Mouse (Mus musculus) cerebellum, adult (tissue): Measurements from ENCODE around the gene Ralgds.
"Not testable (repeated sequence)": the region's sequence is repeated elsewhere in the genome, so short reads cannot be mapped to it uniquely, and the experiment has no call there.

Experiments used
- ATAC-seq: cut with Nextera tagmentation; 2 replicates; pipeline ENCODE4 v1.9.2; 2017; ENCODE audit warnings: mild to moderate bottlenecking, moderate library complexity, mixed read lengths; ENCODE audit not compliant: insufficient number of reproducible peaks, low FRiP score, low TSS enrichment

Ralgds gene

DNA sequence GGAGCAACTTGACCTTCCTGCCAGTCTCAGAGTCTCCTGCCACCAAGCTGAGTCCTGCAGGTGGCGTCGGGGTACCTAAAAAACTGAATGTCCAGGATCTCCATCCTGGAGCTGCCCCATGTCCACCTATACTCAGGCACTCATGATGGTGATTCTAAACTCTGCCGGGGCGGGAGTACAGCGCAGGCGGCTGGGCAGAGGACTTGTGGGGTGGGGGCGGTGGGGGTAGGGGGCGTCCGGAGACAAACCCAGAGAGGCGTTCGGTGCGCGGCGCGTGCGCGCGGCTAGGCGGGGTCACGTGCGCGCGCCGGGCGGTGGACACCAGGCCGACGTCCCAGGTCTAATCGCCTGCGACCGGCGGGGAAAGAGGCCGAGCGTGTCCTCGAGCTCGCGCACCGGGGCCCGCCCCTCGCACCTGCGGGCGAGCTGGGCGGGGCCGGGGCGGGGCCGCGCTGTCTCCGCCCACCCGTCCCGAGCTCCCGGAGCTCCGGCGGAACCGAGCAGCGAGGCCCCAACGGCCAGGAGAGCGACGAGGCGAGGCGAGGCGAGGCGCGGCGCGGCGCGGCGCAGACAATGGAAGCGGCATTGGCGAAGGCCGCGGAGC is at the start of gene Ralgds:
TSS of gene Ralgds (plus strand) at position 328 of the 604 bp plus-strand sequence.
- peak; percentile 57 for ATAC-seq

DNA sequence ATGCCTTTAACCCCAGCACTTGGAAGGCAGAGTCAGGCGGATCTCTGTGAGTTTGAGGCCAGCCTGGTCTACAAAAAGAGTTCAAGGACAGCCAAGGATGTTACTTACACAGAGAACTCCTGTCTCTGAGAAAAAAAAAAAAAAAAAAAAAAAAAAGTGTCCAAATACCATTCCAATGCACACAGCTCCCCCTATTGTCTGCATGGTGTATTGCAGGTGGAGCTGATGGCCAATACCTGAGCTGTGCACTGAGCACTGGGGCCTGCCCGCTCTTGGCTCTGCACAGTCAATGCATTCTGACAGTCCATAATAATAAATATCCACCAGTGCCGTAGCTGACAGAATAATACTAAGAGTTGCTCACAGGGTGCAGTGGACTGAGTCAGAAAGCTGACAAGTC is 49.0 kb upstream of the Ralgds start:
- ATAC-seq = no peak

DNA sequence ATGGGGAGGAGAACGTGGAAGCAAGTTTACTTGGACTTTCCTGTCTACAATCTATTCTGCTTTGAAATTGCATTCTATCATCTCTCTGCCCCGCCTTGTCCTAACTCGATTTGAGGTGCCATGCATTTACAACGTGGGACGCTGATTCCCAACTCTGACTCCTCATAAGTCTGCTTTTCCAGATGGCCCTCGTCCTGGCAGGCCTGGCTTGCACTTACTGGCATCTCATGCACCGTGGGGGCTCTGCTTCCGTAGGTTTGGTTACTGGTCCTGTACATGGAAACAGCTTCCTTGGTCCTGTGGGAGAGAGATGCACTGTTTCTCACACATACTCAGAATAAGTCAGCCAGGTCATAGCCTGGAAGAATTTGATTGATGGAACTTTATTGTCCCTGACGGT is 48.0 kb upstream of the Ralgds start:
- no peak for ATAC-seq

DNA sequence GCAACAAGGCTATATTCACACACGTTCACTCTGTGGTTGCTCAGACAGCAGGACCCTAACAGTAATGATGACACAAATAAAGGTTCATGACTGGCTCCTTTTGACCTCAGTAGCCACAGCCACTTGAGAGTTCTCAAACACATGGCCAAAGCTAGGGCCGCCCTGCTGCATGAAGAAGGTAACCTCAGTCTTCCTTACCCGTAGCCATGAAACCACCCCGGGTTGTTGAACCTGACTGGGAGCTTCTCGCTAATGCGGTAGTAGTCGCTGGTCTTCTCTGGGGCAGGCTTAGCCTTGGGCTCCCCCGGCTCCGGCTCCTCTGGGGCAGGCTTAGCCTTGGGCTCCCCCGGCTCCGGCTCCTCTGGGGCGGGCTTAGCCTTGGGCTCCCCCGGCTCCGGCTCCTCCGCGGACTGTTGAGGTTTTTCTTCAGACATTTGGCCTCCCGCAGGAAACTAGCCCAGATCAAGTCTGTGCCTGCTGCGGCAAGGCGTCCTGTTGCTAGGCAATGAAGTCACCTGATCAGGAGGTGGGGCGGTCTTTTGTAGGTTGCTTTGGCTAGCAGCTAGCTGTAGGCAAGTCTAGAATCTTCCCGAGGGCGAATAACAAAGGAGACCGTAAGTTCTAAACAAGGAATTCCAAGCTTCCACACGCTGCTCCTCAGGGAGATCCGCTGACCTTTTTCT is 46.9 kb upstream of the Ralgds start, which contains the start of gene 1700007K13Rik:
TSS of gene 1700007K13Rik (minus strand) at position 497 of the 683 bp plus-strand sequence.
- ATAC-seq = peak; percentile 73

DNA sequence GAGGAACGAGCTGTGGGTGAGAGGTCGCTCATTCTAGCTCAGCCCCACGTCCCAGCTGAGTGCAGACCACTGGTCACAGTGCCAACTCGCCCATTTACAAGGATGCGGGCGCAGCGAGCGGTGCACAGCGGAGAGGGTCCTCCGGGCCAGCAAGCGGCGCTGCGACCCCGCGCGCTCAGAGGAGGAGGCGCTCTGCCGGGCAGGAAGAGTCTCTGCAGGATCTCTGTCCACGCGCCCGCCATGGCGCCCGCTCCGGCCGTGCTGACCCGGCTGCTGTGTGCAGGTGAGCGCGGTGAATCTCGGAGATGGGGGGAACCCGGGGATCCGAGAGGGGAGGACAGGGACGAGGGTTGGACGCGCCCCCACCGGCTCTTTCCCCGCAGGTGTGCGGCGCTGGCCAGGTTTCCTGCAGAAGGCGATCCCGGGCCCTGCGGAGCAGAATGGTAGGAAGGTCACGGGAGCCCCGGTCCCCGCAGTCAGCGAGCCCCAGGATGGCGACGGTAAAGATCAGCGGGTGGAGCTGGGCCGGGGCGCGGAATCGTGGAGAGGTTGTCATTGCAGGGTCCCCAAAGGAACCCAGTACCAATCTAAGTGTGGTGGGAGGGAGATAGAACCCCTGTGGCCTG is 45.0 kb upstream of the Ralgds start, which contains the start of gene Mrps2:
TSS of gene Mrps2 (plus strand) at position 207 of the 626 bp plus-strand sequence.
- peak; percentile 82; the same call in 1 of the 2 replicates for ATAC-seq

DNA sequence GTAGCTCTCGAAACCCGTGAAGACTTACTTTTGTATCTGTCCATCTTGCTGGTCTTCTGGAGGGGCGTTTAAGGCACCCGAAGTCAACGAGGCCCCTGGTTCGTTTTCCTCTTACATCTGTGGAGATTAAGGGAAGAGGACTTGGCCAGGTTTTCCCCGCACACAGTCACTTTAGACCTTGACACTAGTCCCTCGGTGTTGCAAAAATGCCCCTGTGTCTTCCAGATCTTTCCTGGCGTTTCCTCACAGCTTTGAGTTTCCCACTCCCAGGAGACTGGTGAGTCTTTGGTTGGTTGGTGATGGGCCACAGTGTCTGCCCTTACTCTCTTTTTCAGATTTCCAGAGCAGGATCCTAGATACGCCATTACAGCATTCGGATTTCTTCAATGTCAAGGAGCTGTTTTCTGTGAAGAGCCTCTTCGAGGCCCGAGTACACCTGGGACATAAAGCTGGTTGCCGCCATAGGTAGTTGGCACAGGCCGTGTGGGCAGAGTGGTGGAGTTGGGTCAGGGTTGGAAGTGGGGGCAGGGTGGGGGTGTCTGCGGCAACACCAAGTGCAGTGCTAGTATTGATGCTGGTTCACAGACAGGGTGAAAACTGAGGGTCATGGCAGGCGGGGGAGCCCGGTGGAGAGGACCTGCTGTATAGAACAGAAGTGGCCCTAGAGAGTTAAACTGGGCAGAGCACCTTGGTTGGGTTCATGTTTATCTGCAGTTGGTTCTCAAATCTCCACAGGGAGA is 44.3 kb upstream of the Ralgds start:
- ATAC-seq = no peak

DNA sequence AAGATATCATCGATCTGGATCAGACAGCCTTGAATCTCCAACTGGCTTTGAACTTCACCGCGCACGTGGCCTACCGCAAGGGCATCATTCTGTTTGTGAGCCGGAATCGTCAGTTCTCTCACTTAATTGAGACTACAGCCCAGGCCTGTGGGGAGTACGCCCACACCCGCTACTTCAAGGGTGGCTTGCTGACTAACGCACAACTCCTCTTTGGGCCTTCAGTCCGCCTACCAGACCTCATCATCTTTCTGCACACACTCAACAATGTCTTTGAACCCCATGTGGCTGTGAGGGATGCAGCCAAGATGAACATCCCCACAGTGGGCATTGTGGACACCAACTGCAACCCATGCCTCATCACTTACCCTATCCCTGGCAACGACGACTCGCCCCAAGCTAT is 43.5 kb upstream of the Ralgds start:
- no peak for ATAC-seq

DNA sequence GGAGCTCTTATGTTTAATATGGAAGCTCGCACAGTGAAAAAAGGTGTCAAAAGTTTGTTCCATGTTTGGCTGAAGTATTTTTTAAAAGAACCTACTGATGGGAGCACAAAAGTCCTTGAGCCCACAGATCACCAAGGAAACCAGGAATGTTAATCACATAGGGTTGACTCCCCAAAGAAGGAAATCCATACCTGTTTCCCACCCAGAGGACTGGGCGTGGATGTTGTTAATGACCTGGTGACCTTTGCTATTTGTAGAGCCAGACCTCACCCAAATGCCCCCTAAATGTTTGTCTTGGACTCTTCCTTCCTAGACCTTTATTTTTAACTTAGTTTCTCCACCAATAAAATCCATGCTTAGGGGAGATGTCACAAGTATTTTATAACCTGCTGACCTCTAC is 42.3 kb upstream of the Ralgds start:
- ATAC-seq = no peak

DNA sequence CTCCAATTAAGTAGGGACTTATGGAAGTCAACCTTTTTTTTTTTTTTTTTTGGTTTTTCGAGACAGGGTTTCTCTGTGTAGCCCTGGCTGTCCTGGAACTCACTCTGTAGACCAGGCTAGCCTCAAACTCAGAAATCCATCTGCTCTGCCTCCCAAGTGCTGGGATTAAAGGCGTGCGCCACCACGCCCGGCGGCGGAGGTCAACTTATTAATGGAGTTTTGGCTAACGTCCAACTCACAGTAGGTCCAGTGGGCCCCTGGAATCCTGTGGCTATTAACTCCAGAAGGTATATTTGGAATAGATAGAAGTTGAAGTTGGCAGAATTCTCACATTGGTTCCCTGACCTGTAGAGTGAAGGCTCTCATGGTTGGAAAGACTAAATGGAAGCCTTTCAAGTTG is 40.9 kb upstream of the Ralgds start:
- not testable (repeated sequence) for ATAC-seq

DNA sequence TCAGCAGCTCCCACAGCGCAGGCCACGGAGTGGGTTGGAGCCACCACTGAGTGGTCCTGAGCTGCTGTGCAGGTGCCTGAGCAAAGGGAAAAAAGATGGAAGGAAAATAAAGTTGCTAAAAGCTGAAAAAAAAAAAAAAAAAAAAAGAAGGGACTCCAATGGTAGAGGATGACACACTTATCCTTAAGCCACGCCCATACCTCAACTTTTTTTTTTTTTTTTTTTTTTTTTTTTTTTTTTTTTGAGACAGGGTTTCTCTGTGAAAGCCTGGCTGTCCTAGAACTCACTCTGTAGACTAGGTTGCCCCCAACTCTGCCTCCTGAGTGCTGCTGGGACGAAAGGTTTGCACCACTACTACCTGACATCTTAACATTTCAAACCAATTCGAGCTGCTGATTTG is 34.9 kb upstream of the Ralgds start:
- not testable (repeated sequence) for ATAC-seq

DNA sequence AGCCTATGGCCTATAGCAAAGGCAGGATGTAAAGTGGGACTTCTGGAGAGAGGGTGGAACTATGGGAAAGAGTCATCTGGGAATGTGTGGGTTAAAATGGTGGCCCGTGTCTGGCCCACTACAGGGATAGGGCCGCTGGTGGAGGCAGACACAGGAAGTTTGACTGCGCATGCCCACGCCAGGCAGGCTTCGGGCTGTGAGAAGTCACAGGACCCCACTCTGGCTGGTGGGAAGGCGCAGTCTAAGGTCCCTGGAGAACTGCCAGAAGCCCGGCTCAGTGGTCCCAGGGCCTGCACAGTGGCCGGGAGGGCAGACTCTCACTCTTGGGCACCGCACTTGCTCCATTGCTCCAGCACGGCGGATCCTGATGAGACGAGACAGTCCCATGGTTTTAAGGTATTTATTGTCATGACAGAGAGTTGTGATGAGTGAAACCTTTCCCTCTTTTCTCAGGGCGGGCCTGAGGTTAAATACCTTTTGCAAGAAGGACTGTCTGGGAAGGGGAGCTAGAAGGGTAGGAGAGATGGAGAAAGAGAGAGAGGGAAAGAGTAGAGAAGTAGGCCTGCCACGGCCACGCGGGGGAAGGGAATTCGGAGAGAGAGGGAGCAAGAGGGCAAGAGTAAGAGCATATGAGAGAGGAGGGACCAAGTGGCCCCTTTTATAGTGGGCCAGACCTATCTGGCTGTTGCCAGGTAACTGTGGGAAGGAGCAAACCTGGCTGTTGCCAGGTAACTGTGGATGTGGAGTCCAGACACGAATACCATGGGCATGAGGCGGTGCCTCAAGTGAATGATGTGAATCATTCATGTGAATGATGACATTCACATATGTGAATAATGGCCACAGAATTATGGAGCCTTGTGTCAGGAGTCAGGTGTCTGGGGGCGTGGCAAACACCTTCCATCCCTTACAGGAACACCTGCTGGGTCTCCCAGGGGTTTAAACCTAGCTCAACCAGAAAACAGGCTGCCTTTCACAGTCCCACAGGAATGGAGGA is 33.4 kb upstream of the Ralgds start:
- ATAC-seq = no peak

DNA sequence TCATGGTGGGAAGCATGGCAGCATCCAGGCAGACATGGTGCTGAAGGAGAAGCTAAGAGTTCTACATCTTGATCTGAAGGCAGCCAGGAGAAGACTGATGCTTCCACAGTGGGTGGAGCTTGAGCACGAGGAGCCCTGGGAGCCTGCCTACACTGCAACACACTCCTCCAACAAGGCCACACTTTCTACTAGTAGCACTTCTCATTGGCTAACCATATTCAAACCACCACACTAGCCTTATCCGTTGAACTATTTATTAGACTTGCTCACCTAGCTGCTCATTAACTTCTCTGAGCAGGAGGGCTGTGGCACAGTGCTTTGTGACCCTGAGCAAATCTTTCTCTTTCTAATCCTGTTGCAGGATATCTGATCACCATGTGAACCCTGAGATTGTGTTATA is 29.1 kb upstream of the Ralgds start:
- no peak for ATAC-seq

DNA sequence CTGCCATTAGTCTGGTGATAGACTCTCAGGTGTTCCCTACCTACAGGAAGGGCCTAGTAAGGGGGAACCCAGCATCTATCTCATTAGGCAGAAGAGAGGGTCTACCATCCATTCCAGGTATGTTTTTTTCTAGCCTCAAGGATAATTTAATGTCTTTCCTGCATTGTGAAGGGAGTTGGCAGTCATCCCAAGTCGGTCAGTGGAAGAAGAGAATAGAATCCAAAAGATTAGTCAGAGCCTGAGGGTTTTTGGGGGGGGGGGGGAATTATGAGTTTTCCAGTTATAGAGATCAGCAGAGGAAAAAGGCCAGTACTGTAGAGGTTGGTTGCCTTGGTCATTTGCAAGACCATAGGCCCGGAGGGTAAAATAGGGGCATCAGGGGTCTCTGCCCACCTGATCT is 18.4 kb upstream of the Ralgds start:
- ATAC-seq = no peak

DNA sequence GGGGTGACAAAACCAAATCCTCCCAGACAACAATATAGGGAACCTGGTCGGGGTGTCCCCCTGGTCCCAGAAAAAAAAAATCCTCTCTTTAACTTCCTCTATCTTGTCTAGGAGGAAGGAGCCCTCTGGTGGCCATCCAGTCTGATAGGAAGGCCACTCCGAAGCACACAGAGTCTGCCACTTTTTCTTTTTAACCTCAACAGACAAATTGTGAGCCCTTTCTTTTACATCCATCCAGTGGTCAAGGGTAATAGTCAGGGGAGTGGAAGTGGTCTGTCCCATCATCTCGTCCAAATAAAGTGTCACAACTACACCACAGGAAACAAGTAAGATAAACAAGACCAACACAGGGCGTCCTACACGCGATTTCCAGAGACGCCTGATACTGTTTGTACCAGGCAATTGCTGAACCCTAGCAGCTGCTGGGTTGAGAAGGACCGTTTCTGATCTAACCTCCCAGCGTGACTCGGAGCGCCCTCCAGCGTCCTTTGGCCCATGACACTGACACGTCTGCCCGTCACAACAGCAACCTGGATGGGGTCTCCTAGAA is 17.6 kb upstream of the Ralgds start:
- no peak for ATAC-seq

DNA sequence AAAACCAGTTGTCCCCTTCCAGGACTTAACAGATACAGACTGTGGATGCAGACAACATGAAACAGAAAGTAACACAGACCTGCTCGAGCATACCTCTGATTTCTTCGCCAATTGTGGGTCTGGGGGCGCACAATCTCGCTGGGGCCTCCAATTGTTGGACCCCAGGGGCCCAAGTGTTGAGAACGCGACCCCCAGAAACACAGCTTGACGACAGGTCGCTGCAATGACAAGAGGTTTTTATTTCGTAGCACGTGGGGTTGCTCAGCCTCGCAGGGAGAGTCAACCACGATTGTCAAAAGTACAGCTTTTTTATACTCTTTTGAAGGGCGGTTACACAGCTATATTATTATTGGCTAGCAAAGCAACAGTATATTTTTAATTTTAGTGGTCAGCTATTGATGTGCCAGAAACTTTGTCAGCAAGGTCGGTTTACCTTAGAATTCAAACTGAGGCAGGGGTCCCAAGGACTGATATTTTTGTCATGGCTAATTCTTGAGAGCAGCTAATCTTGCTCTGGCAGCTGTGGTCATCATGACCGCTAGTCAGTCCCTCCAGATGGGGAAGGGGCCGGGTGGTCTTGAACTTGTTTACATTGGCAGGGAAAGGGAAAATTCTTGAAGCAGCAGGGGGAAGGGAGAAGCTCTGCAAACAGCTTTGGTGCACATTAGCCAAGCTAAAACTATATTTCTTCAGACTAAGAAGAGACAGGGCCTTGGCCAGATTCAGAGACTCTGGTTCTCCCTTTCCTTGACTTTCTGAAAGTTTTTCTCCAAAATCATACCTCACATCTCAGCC is 16.9 kb upstream of the Ralgds start:
- ATAC-seq = no peak

DNA sequence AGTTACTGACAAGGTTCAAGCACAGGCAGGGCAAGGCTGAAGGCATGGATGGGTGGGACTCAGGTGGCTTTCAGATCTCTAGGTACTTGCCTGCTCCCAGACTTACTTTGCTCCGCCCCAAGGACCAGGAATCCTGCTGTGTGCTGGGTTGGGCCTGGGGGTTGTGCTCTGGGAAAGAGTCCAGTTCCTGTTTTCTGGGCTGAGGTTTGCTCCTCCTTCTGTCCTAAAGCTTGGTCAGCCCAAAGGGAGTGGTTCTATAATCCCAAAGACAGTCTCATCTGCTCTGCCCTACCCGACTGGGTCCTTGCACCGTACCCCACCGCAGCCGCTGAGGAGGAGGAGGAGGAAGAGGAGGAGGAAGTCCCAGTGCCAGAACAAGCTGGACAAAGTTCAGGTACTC is 16.3 kb upstream of the Ralgds start, which contains the start of gene Gbgt1:
TSS of gene Gbgt1 (plus strand) at position 221 of the 400 bp plus-strand sequence.
- ATAC-seq = no peak

DNA sequence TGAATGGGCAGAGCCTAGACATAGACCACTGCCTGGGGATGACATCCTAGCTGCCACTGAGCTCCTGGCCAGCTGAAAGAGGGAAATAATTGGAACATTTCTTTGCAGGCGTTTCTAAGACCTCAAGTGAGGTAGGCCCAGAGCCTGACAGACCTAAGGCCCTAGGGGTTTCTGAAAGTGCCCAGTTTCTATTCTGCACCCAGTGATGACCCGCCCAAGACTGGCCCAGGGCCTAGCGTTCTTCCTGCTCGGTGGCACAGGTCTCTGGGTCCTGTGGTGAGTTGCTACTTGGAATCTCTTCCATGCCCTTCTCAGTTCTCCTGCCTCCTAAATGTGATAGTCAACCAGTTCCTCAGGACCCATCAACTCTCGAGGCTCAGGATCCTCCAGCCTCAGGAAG is 15.4 kb upstream of the Ralgds start:
- ATAC-seq = no peak

DNA sequence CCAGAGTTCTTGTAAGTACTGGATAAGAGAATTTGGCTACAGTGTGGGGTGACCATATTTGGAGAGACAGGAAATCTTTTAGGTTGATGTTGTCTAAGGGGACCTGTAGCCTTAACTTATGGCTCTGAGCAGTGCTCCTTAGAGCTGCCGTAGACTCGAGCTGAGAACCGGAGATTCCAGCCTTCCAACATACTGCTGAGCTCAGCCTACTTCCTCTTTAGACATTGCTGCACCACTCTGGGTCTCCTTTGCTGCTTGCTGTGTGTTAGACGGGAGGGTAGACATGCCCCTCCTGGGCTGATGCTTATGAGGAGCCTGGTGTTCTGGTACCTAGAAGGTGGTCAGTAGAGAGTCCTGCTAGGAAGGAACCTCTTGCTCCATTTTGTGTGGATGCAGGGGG is 14.5 kb upstream of the Ralgds start:
- ATAC-seq = no peak

DNA sequence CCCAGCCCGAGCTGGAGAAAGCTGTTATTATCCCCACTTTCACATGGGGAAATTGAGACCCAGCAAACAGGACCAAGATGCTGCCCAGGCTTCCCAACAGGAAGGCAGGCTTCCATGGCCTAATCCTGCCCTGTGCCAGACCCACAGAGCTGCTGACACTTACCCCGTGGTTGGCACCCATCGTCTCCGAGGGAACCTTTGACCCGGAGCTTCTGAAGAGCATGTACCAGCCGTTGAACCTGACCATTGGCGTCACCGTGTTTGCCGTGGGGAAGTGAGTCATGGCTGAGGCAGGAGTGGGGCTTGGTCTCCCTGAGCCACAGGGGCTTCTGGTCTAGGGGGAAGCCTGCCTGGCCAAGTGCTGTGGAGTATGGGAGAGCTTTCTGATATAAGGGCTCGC is 9.9 kb upstream of the Ralgds start:
- no peak for ATAC-seq
